Mouse (Mus musculus): ENCODE results near the gene 4933405L10Rik. TPM values are rescaled to one million over a fixed set of nuclear protein-coding genes. Genes with fewer than 3 reads are reported as not detected.

4933405L10Rik gene
- polyA plus RNA-seq, 1 experiment = not detected

DNA sequence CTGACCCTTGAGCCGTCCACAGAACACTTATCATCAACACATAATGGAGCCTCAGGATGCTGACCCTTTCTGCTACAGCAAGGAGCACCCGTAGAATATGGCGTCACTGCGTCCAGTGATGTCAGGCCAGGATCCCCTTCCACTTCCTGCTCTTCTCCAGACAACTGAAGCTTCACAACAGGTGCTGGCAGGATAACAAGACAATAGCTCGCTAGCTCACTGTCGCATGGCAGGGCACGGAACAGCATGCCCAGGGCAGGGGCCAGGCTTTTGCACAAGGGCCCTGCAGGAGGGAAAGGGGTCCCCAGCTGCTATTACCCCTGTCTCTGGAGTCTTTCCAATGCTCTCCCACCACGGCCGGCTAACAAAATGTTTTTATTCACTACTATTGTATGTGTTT, 15.4 kb downstream of the 4933405L10Rik start:
- H3K27ac ChIP-seq (ENCODE audit: insufficient read depth, low read depth, low read length) = no peak overlapping the region
- TF ChIP-seq CTCF (IDR thresholded peaks at IDR 0.05; ENCODE audit: extremely low read depth, insufficient read length, insufficient replicate concordance, low read depth, low read length) (no peak), POLR2A (IDR thresholded peaks at IDR 0.05; ENCODE audit: low read depth, low read length) (no peak)
- WGBS = 94% methylated on average over 9 of the region's 9 CpGs

DNA sequence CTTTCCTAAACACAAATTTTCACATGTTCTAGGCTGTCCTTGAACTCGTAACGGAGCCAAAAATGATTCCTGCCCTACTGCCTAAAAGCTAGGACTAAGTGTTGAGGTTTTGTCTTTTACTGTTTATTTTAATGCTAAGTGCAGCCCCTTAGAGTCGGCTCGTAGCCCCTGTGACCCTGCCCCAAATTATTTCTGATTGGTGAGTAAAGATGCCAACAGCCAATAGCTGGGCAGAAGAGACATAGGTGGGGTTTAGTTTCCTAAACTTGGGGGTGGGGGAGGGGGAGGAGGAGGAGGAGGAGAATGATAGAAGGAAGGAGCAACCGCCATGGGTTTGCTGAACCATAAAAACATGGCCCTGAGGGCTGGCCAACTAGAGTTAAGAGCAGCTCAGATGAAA, 18.3 kb downstream of the 4933405L10Rik start:
- Histone ChIP-seq H3K4me1 (ENCODE audit: control insufficient read depth, insufficient read depth, insufficient read length, low read length) (no peaks in the 10 kb centered on the region), H3K36me3 (ENCODE audit: control insufficient read depth, insufficient read depth, low read length) (peaks cover 18% of the 10 kb centered on the region), H3K4me3 (ENCODE audit: low read depth, low read length) (no peak overlapping the region), H3K27me3 (ENCODE audit: control insufficient read depth, insufficient read depth, low read length) (no peaks in the 10 kb centered on the region), H3K27ac (ENCODE audit: insufficient read depth, low read depth, low read length) (no peak overlapping the region)
- TF ChIP-seq CTCF (IDR thresholded peaks at IDR 0.05; ENCODE audit: extremely low read depth, insufficient read length, insufficient replicate concordance, low read depth, low read length) (no peak), POLR2A (IDR thresholded peaks at IDR 0.05; ENCODE audit: low read depth, low read length) (no peak)
- 84% methylated on average over 5 of the region's 5 CpGs for WGBS

More for the DNA sequence above, 15.4 kb downstream of the 4933405L10Rik start:
- Histone ChIP-seq H3K36me3 (ENCODE audit: control insufficient read depth, insufficient read depth, low read length) (peaks cover 18% of the 10 kb centered on the region), H3K4me3 (ENCODE audit: low read depth, low read length) (no peak overlapping the region), H3K4me1 (ENCODE audit: control insufficient read depth, insufficient read depth, insufficient read length, low read length) (no peaks in the 10 kb centered on the region; the same call in none of the 2 replicates), H3K27me3 (ENCODE audit: control insufficient read depth, insufficient read depth, low read length) (no peaks in the 10 kb centered on the region)

DNA sequence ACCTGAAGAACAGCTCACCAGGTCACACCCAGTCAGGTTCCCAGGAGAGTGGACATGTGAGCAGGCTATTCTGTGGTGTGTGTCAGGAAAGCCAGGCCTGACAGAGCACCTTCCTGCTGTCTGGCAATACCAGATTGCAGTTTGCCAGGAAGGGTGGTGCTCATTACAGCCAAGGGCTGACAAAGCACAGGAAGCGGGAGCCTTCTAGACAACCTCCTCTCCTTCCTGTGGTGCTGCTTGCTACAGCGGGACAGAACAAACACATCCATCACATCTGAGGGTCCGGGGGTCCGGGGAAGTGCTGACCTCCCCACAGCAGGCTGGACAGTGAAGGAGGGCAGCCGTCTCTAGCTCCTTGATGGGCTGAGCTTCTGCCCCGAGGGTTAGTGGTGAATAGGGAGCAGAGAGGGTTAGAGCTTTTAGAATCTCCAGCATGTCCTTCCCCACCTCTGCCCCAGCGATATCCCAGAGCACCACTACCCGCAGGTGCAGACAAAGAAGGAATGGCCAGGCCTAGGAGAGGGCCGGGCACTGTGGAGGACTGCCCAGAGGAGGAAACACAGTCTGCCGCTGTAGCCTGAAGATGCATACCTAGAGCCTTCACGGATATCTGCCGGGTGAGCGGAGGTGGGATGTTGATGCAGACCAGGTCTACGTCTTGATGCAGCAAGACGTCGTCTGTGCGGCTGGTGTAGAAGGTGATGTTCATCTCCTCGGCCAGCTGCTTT, 20.1 kb downstream of the 4933405L10Rik start:
- H3K4me3 ChIP-seq (ENCODE audit: low read depth, low read length) = peak overlapping the region; percentile 10; the same call in 1 of the 2 replicates
- peak overlapping the region; percentile 26; the same call in 1 of the 2 replicates for H3K27ac ChIP-seq (ENCODE audit: insufficient read depth, low read depth, low read length)

DNA sequence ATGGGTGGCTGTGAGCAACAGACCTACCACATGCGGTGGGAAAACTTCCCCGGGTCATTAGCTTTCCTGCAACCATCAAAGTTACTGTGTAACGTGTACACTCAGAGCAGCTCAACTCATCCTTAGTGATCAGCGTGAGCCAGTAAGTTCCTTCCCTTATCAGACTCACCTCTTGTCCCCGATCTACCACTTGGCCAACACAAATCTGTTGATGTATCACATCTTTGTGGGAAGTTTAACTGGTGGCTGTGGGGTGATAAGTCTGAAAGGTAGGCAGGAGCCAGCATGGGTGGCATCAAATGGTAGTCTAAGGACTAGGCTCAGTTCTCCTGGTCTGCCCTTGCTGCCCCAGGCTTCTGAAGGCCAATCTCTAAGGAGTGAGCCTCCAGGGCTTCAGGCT, 24.7 kb downstream of the 4933405L10Rik start:
- H3K4me1 ChIP-seq (ENCODE audit: control insufficient read depth, insufficient read depth, insufficient read length, low read length) = no peaks in the 10 kb centered on the region
- WGBS = 82% methylated on average over 5 of the region's 5 CpGs
- TF ChIP-seq POLR2A (IDR thresholded peaks at IDR 0.05; ENCODE audit: low read depth, low read length) (no peak), CTCF (IDR thresholded peaks at IDR 0.05; ENCODE audit: extremely low read depth, insufficient read length, insufficient replicate concordance, low read depth, low read length) (no peak)
- H3K27me3 ChIP-seq (ENCODE audit: control insufficient read depth, insufficient read depth, low read length) = no peaks in the 10 kb centered on the region
- H3K4me3 ChIP-seq (ENCODE audit: low read depth, low read length) = no peak overlapping the region
- H3K36me3 ChIP-seq (ENCODE audit: control insufficient read depth, insufficient read depth, low read length) = peaks cover 5% of the 10 kb centered on the region; the same call in 1 of the 2 replicates
- no peak overlapping the region for H3K27ac ChIP-seq (ENCODE audit: insufficient read depth, low read depth, low read length)

More for the DNA sequence above, 20.1 kb downstream of the 4933405L10Rik start:
- TF ChIP-seq CTCF (IDR thresholded peaks at IDR 0.05; ENCODE audit: extremely low read depth, insufficient read length, insufficient replicate concordance, low read depth, low read length) (no peak), POLR2A (IDR thresholded peaks at IDR 0.05; ENCODE audit: low read depth, low read length) (no peak)
- no peaks in the 10 kb centered on the region for H3K4me1 ChIP-seq (ENCODE audit: control insufficient read depth, insufficient read depth, insufficient read length, low read length)
- 84% methylated on average over 18 of the region's 18 CpGs for WGBS
- peaks cover 14% of the 10 kb centered on the region for H3K36me3 ChIP-seq (ENCODE audit: control insufficient read depth, insufficient read depth, low read length)
- no peaks in the 10 kb centered on the region for H3K27me3 ChIP-seq (ENCODE audit: control insufficient read depth, insufficient read depth, low read length)

DNA sequence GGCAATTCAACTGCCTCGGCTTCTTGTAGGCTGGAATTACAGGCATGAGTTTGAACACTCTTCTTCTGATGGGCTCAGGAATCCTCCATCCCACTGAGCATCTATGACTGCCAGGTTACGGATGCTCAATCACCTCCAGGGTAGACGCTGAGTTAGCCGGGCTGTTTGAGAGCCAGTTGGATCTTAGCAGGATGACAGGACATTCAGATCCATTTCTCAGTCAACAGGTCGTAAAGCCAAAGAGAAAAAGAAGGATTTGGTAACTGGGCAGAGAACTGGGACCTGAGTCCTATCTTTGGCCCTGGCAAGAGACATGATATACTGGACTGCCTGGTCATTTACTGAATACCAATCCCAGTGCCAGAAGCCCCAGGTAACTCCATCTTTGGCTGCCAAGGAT, 31.8 kb downstream of the 4933405L10Rik start:
- Histone ChIP-seq H3K4me3 (ENCODE audit: low read depth, low read length) (no peak overlapping the region), H3K4me1 (ENCODE audit: control insufficient read depth, insufficient read depth, insufficient read length, low read length) (peaks cover 18% of the 10 kb centered on the region; the same call in 1 of the 2 replicates), H3K36me3 (ENCODE audit: control insufficient read depth, insufficient read depth, low read length) (no peaks in the 10 kb centered on the region), H3K27ac (ENCODE audit: insufficient read depth, low read depth, low read length) (peak overlapping the region; percentile 50), H3K27me3 (ENCODE audit: control insufficient read depth, insufficient read depth, low read length) (no peaks in the 10 kb centered on the region)
- no peak for TF ChIP-seq CTCF (IDR thresholded peaks at IDR 0.05; ENCODE audit: extremely low read depth, insufficient read length, insufficient replicate concordance, low read depth, low read length)
- no peak for TF ChIP-seq POLR2A (IDR thresholded peaks at IDR 0.05; ENCODE audit: low read depth, low read length)
- 64% methylated on average over 5 of the region's 5 CpGs for WGBS

DNA sequence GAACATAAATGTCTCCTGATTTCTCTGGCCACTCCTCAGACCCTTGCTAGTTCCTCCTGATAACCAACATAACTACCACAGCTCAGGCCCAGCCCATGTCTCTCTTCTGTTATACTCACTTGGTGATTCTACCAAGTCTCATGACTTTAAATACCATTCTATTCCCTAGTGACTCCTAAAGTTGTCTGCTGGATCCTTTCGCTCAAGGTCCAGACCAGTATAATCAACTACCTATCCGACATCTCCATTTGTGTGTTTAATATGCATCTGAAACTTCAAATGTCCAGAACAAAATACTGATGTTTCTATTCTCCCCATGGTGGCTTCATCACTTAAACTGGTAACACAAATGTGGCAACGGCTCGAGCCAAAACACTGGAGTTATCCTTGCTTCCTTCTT, 35.8 kb downstream of the 4933405L10Rik start:
- H3K27me3 ChIP-seq (ENCODE audit: control insufficient read depth, insufficient read depth, low read length) = no peaks in the 10 kb centered on the region
- H3K4me1 ChIP-seq (ENCODE audit: control insufficient read depth, insufficient read depth, insufficient read length, low read length) = peaks cover 23% of the 10 kb centered on the region
- WGBS = 81% methylated on average over 4 of the region's 4 CpGs
- TF ChIP-seq CTCF (IDR thresholded peaks at IDR 0.05; ENCODE audit: extremely low read depth, insufficient read length, insufficient replicate concordance, low read depth, low read length) = no peak
- TF ChIP-seq POLR2A (IDR thresholded peaks at IDR 0.05; ENCODE audit: low read depth, low read length) = no peak
- H3K4me3 ChIP-seq (ENCODE audit: low read depth, low read length) = no peak overlapping the region
- no peak overlapping the region for H3K27ac ChIP-seq (ENCODE audit: insufficient read depth, low read depth, low read length)
- H3K36me3 ChIP-seq (ENCODE audit: control insufficient read depth, insufficient read depth, low read length) = no peaks in the 10 kb centered on the region

DNA sequence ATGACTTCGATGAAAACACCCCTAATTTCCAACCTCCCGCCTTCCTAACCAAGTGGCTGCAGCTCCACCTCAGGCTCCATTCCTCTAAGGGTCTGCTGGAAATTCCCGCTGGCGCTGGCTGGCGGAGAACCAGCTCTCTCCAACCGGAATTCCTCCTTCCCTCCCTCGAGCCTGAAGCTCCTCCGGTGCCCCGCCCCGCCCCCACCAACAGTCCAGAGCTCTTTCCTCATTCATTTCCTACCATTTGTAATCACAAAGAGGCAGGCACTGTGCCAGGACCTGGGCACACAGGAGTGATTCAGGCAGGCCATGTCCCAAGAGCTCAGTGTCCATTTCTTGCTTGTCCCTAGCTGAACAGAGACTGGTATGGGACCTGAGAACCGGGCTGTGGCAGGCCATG, 43.2 kb downstream of the 4933405L10Rik start:
- Histone ChIP-seq H3K27me3 (ENCODE audit: control insufficient read depth, insufficient read depth, low read length) (no peaks in the 10 kb centered on the region), H3K4me1 (ENCODE audit: control insufficient read depth, insufficient read depth, insufficient read length, low read length) (peaks cover 38% of the 10 kb centered on the region), H3K27ac (ENCODE audit: insufficient read depth, low read depth, low read length) (peak overlapping the region; percentile 60), H3K4me3 (ENCODE audit: low read depth, low read length) (peak overlapping the region; percentile 17), H3K36me3 (ENCODE audit: control insufficient read depth, insufficient read depth, low read length) (no peaks in the 10 kb centered on the region)
- TF ChIP-seq CTCF (IDR thresholded peaks at IDR 0.05; ENCODE audit: extremely low read depth, insufficient read length, insufficient replicate concordance, low read depth, low read length) = no peak
- no peak for TF ChIP-seq POLR2A (IDR thresholded peaks at IDR 0.05; ENCODE audit: low read depth, low read length)
- WGBS = 13% methylated on average over 11 of the region's 11 CpGs
